Mouse (Mus musculus): ENCODE data around the gene Nop2. TPM values are rescaled to one million over a fixed set of nuclear protein-coding genes. Genes with fewer than 3 reads are reported as not detected.
A peak's percentile ranks its signal among the peaks of the same experiment; 100 is the strongest.

Gene Nop2
- polyA plus RNA-seq, 1 experiment: 55.4 TPM

GRCm38 (mm10) chr6:125156903-125157614 lies 25.4 kb downstream of the Nop2 start:
- no peaks in the 10 kb centered on the region for H3K79me2 ChIP-seq (ENCODE audit: control insufficient read depth, insufficient read depth)
- H3K4me3 ChIP-seq: no peak overlapping the region
- no peaks in the 10 kb centered on the region for H3K27me3 ChIP-seq (ENCODE audit: control insufficient read depth, insufficient read depth, insufficient read length)
- peaks cover 31% of the 10 kb centered on the region for H3K36me3 ChIP-seq (ENCODE audit: control insufficient read depth, insufficient read depth)
- TF ChIP-seq TCF12 (IDR thresholded peaks at IDR 0.05; ENCODE audit: insufficient read depth, poor library complexity, severe bottlenecking) (peak; percentile 85), POLR2AphosphoS2 (IDR thresholded peaks at IDR 0.05; ENCODE audit: insufficient read length, low read depth) (peak; percentile 91), MYOD1 (IDR thresholded peaks at IDR 0.05; ENCODE audit: control insufficient read depth in 1 of 3, insufficient read length in 2 of 3, low read depth in 2 of 3) (peak; percentile 75 to 91 (median 89)), POLR2A (IDR thresholded peaks at IDR 0.05; ENCODE audit: insufficient read length, low read depth) (peak; percentile 55), USF1 (IDR thresholded peaks at IDR 0.05; ENCODE audit: low read depth) (no peak), TCF3 (IDR thresholded peaks at IDR 0.05; ENCODE audit: insufficient read length, low read depth) (peak; percentile 90), MYOG (IDR thresholded peaks at IDR 0.05; ENCODE audit: control insufficient read depth in 1 of 3, insufficient read depth in 1 of 3, insufficient read length in 2 of 3, low read depth in 2 of 3) (peak; percentile 93 to 95 (median 94)), MAX (IDR thresholded peaks at IDR 0.05; ENCODE audit: low read depth) (no peak), SRF (IDR thresholded peaks at IDR 0.05; ENCODE audit: control insufficient read depth, insufficient read length, low read depth) (peak; percentile 46), E2F4 (IDR thresholded peaks at IDR 0.05; ENCODE audit: insufficient read depth) (no peak), CEBPB (IDR thresholded peaks at IDR 0.05; ENCODE audit: insufficient read depth, poor library complexity, severe bottlenecking) (no peak), REST (IDR thresholded peaks at IDR 0.05; ENCODE audit: insufficient read depth, insufficient read length) (no peak)
- peak overlapping the region; percentile 51 for H3K4me2 ChIP-seq (ENCODE audit: low read depth)
- H3ac ChIP-seq (ENCODE audit: control insufficient read depth, insufficient read length): no peak overlapping the region

GRCm38 (mm10) chr6:125158944-125159492 lies 27.3 kb downstream of the Nop2 start:
- Histone ChIP-seq H3K36me3 (ENCODE audit: control insufficient read depth, insufficient read depth) (peaks cover 27% of the 10 kb centered on the region), H3K4me2 (ENCODE audit: low read depth) (peak overlapping the region; percentile 53), H3K27me3 (ENCODE audit: control insufficient read depth, insufficient read depth, insufficient read length) (no peaks in the 10 kb centered on the region), H3K4me3 (no peak overlapping the region), H3K79me2 (ENCODE audit: control insufficient read depth, insufficient read depth) (peaks cover 10% of the 10 kb centered on the region), H3ac (ENCODE audit: control insufficient read depth, insufficient read length) (no peak overlapping the region)
- TF ChIP-seq POLR2AphosphoS2 (IDR thresholded peaks at IDR 0.05; ENCODE audit: insufficient read length, low read depth) (peak; percentile 84), MYOD1 (IDR thresholded peaks at IDR 0.05; ENCODE audit: control insufficient read depth in 1 of 3, insufficient read length in 2 of 3, low read depth in 2 of 3) (peak in 1 of 3 experiments; percentile 60), MAX (IDR thresholded peaks at IDR 0.05; ENCODE audit: low read depth) (no peak), POLR2A (IDR thresholded peaks at IDR 0.05; ENCODE audit: insufficient read length, low read depth) (peak; percentile 61), E2F4 (IDR thresholded peaks at IDR 0.05; ENCODE audit: insufficient read depth) (no peak), MYOG (IDR thresholded peaks at IDR 0.05; ENCODE audit: control insufficient read depth in 1 of 3, insufficient read depth in 1 of 3, insufficient read length in 2 of 3, low read depth in 2 of 3) (peak in 1 of 3 experiments; percentile 80)

- Histone ChIP-seq H3K4me2 (ENCODE audit: low read depth) (peak overlapping the region; percentile 53), H3K4me3 (peak overlapping the region; percentile 98), H3ac (ENCODE audit: control insufficient read depth, insufficient read length) (no peak overlapping the region), H3K36me3 (ENCODE audit: control insufficient read depth, insufficient read depth) (peaks cover 24% of the 10 kb centered on the region), H3K79me2 (ENCODE audit: control insufficient read depth, insufficient read depth) (peaks cover 19% of the 10 kb centered on the region), H3K27me3 (ENCODE audit: control insufficient read depth, insufficient read depth, insufficient read length) (no peaks in the 10 kb centered on the region)
- TF ChIP-seq CEBPB (IDR thresholded peaks at IDR 0.05; ENCODE audit: insufficient read depth, poor library complexity, severe bottlenecking) (no peak), POLR2A (IDR thresholded peaks at IDR 0.05; ENCODE audit: insufficient read length, low read depth) (peak; percentile 6)
Observed at GRCm38 (mm10) chr6:125159773-125160557, 28.3 kb downstream of the Nop2 start.

- peaks cover 24% of the 10 kb centered on the region for H3K36me3 ChIP-seq (ENCODE audit: control insufficient read depth, insufficient read depth)
- H3K4me3 ChIP-seq: peak overlapping the region; percentile 98
- peak overlapping the region; percentile 53 for H3K4me2 ChIP-seq (ENCODE audit: low read depth)
- no peak overlapping the region for H3ac ChIP-seq (ENCODE audit: control insufficient read depth, insufficient read length)
- TF ChIP-seq POLR2AphosphoS2 (IDR thresholded peaks at IDR 0.05; ENCODE audit: insufficient read length, low read depth): peak; percentile 48
- TF ChIP-seq REST (IDR thresholded peaks at IDR 0.05; ENCODE audit: insufficient read depth, insufficient read length): no peak
- no peaks in the 10 kb centered on the region for H3K27me3 ChIP-seq (ENCODE audit: control insufficient read depth, insufficient read depth, insufficient read length)
- H3K79me2 ChIP-seq (ENCODE audit: control insufficient read depth, insufficient read depth): peaks cover 24% of the 10 kb centered on the region
Observed at GRCm38 (mm10) chr6:125160558-125160853, 28.8 kb downstream of the Nop2 start.

All from myocyte (in vitro differentiated cells).